Mouse (Mus musculus): ENCODE measurements around the gene Slc30a7.
"Not testable (repeated sequence)": the region's sequence is repeated elsewhere in the genome, so short reads cannot be mapped to it uniquely, and the experiment has no call there.

The Slc30a7 gene

GRCm38 (mm10) chr3:115949921-115950877 lies 57.0 kb downstream of the Slc30a7 start:
- peak; percentile 15 for DNase-seq (ENCODE audit: extremely low read depth, insufficient read length, low spot score)

- DNase-seq (ENCODE audit: extremely low read depth, insufficient read length, low spot score), result no peak
Measured at GRCm38 (mm10) chr3:115949220-115949920, 57.8 kb downstream of the Slc30a7 start.

GRCm38 (mm10) chr3:115946272-115946671 lies 60.9 kb downstream of the Slc30a7 start:
- no peak for DNase-seq (ENCODE audit: extremely low read depth, insufficient read length, low spot score)

- DNase-seq (ENCODE audit: extremely low read depth, insufficient read length, low spot score), result no peak
Measured at GRCm38 (mm10) chr3:115944376-115944775, 62.8 kb downstream of the Slc30a7 start.

- no peak for DNase-seq (ENCODE audit: extremely low read depth, insufficient read length, low spot score)
Measured at GRCm38 (mm10) chr3:115941464-115941863, 65.7 kb downstream of the Slc30a7 start.

GRCm38 (mm10) chr3:115940510-115940909 lies 66.7 kb downstream of the Slc30a7 start:
- DNase-seq (ENCODE audit: extremely low read depth, insufficient read length, low spot score), result no peak

- DNase-seq (ENCODE audit: extremely low read depth, insufficient read length, low spot score), result no peak
Measured at GRCm38 (mm10) chr3:115937807-115938206, 69.4 kb downstream of the Slc30a7 start.

GRCm38 (mm10) chr3:115936734-115937599 lies 70.2 kb downstream of the Slc30a7 start:
- no peak for DNase-seq (ENCODE audit: extremely low read depth, insufficient read length, low spot score)

- no peak for DNase-seq (ENCODE audit: extremely low read depth, insufficient read length, low spot score)
Measured at GRCm38 (mm10) chr3:115933293-115934186, 73.7 kb downstream of the Slc30a7 start.

GRCm38 (mm10) chr3:115931701-115932100 lies 75.5 kb downstream of the Slc30a7 start:
- DNase-seq (ENCODE audit: extremely low read depth, insufficient read length, low spot score), result no peak

GRCm38 (mm10) chr3:115926531-115926930 lies 80.7 kb downstream of the Slc30a7 start:
- DNase-seq (ENCODE audit: extremely low read depth, insufficient read length, low spot score), result no peak

- no peak for DNase-seq (ENCODE audit: extremely low read depth, insufficient read length, low spot score)
Measured at GRCm38 (mm10) chr3:115924401-115925190, 82.6 kb downstream of the Slc30a7 start.

- DNase-seq (ENCODE audit: extremely low read depth, insufficient read length, low spot score), result not testable (repeated sequence)
Measured at GRCm38 (mm10) chr3:115907406-115907805, 99.8 kb downstream of the Slc30a7 start.

GRCm38 (mm10) chr3:115905567-115905966 lies 101.6 kb downstream of the Slc30a7 start:
- no peak for DNase-seq (ENCODE audit: extremely low read depth, insufficient read length, low spot score)

- no peak for DNase-seq (ENCODE audit: extremely low read depth, insufficient read length, low spot score)
Measured at GRCm38 (mm10) chr3:115905067-115905466, 102.1 kb downstream of the Slc30a7 start.

GRCm38 (mm10) chr3:115902301-115902956 lies 104.8 kb downstream of the Slc30a7 start:
- DNase-seq (ENCODE audit: extremely low read depth, insufficient read length, low spot score), result no peak

- no peak for DNase-seq (ENCODE audit: extremely low read depth, insufficient read length, low spot score)
Measured at GRCm38 (mm10) chr3:115898354-115898948, 108.8 kb downstream of the Slc30a7 start.

- no peak for DNase-seq (ENCODE audit: extremely low read depth, insufficient read length, low spot score)
Measured at GRCm38 (mm10) chr3:115893166-115893565, 114.0 kb downstream of the Slc30a7 start.
